Mouse (Mus musculus) kidney, adult 2 months (tissue): Measurements from ENCODE around the gene Sh3gl3.

ENCODE experiments used
- CTCF ChIP-seq: fragments of 200-500 bp; conservative IDR thresholded peaks from 2 replicates; pipeline ENCODE4 v1.5.1; 2011; ENCODE audit warnings: low read depth, mild to moderate bottlenecking, control low read depth, low read length, moderate library complexity, mixed read lengths; ENCODE audit not compliant: insufficient read depth, insufficient read length
- POLR2A ChIP-seq: fragments of 200-500 bp; IDR thresholded peaks from one replicate; pipeline ENCODE4 v1.6.1; 2011; ENCODE audit warnings: low read depth, low read length, control low read depth

DNA sequence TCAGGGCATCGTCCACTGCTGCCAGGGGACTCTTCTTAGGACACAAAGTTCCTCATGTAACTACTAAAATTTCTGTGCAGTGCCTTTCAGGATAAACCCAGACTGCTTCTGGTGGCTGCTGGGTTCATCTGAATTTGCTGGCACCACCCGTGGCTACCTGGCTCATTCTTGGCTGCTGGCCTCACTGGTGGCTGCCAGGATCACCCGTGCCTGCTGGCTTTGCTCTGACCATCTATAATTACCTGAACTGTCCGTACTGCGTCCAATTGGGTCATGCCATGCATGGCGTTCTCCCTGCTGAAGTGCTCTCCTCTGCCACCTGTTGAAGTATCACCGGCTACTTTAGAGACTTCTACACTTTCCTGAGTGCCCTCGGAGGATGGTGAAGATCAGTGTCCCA is 33.1 kb downstream of the Sh3gl3 start:
- TF ChIP-seq POLR2A (no peak), CTCF (no peak)
